ENCODE assay signal across 7 mouse cellular contexts in genomic region chr6:112489910-112490559, GRCm38 (mm10). TPM values are rescaled to one million over a fixed set of nuclear protein-coding genes. Genes with fewer than 3 reads are reported as not detected.
A peak's percentile ranks its signal among the peaks of the same experiment; 100 is the strongest.
DNase-seq lines count a peak whose midpoint lies in the region; ATAC-seq and TF ChIP-seq lines count a peak whose summit lies in the region.

Oxtr (minus strand) TSS chr6:112489943.

- WGBS in forebrain, embryonic 13.5 days = 7% methylated on average over 24 of the region's 24 CpGs
- WGBS in liver, embryonic 12.5 days (ENCODE audit: insufficient replicate concordance) = 11% methylated on average over 24 of the region's 24 CpGs
- WGBS in thymus, adult 2 months = 9% methylated on average over 24 of the region's 24 CpGs

- H3K4me1 ChIP-seq in forebrain, embryonic 13.5 days = peaks cover 21% of the 10 kb centered on the region
- H3K4me1 ChIP-seq in liver, embryonic 12.5 days = peaks cover 19% of the 10 kb centered on the region
- no peaks in the 10 kb centered on the region for H3K4me1 ChIP-seq in thymus, adult 2 months (replicated peaks; ENCODE audit: control insufficient read depth, insufficient read depth, low read length)

- peak; percentile 14 for DNase-seq in right cerebral cortex, postnatal 4 days
- no peak for DNase-seq in right cerebral cortex, postnatal 10 days (ENCODE audit: low spot score in 2 of 2)
- no peak for DNase-seq in thymus, postnatal 10 days (ENCODE audit: low spot score in 2 of 2)
- no peak for DNase-seq in thymus, adult 2 months
- no peak for DNase-seq in right cerebral cortex, postnatal 14 days

- peak; percentile 23; the same call in 1 of the 2 replicates for ATAC-seq in forebrain, embryonic 13.5 days
- no peak for ATAC-seq in liver, embryonic 12.5 days

- H3K9ac ChIP-seq in forebrain, embryonic 13.5 days = peak within 1 kb of the TSS; percentile 54
- H3K9ac ChIP-seq in liver, embryonic 12.5 days = no peak within 1 kb of the TSS

- H3K27me3 ChIP-seq in forebrain, embryonic 13.5 days = peaks cover 55% of the 10 kb centered on the region
- peaks cover 73% of the 10 kb centered on the region for H3K27me3 ChIP-seq in liver, embryonic 12.5 days (replicated peaks)
- peaks cover 12% of the 10 kb centered on the region; the same call in 1 of the 2 replicates for H3K27me3 ChIP-seq in thymus, adult 2 months (ENCODE audit: control insufficient read depth, insufficient read depth, low read length)

- no peak within 1 kb of the TSS for H3K27ac ChIP-seq in forebrain, embryonic 13.5 days
- no peak within 1 kb of the TSS for H3K27ac ChIP-seq in liver, embryonic 12.5 days
- H3K27ac ChIP-seq in thymus, adult 2 months (ENCODE audit: control insufficient read depth, insufficient read depth, low read length) = no peak within 1 kb of the TSS

- no peaks in the 10 kb centered on the region for H3K9me3 ChIP-seq in forebrain, embryonic 13.5 days (replicated peaks)
- H3K9me3 ChIP-seq in liver, embryonic 12.5 days (replicated peaks) = no peaks in the 10 kb centered on the region

- no peak for TF ChIP-seq POLR2A in thymus, adult 2 months (IDR thresholded peaks at IDR 0.05; ENCODE audit: control insufficient read depth, extremely low read depth, insufficient read depth, low read length, poor library complexity)

- no peak for TF ChIP-seq CTCF in thymus, adult 2 months (IDR thresholded peaks at IDR 0.05; ENCODE audit: borderline replicate concordance, control insufficient read depth, extremely low read depth, insufficient read depth, low read length, poor library complexity)

- H3K36me3 ChIP-seq in forebrain, embryonic 13.5 days (ENCODE audit: poor library complexity, severe bottlenecking) = no peaks in the 10 kb centered on the region
- no peaks in the 10 kb centered on the region for H3K36me3 ChIP-seq in liver, embryonic 12.5 days
- no peaks in the 10 kb centered on the region for H3K36me3 ChIP-seq in thymus, adult 2 months (ENCODE audit: control insufficient read depth, insufficient read depth, low read length)

- peak within 1 kb of the TSS; percentile 80 for H3K4me2 ChIP-seq in forebrain, embryonic 13.5 days
- H3K4me2 ChIP-seq in liver, embryonic 12.5 days = peak within 1 kb of the TSS; percentile 57

- H3K4me3 ChIP-seq in forebrain, embryonic 13.5 days = peak within 1 kb of the TSS; percentile 43
- peak within 1 kb of the TSS; percentile 29 for H3K4me3 ChIP-seq in liver, embryonic 12.5 days
- no peak within 1 kb of the TSS for H3K4me3 ChIP-seq in thymus, adult 2 months (ENCODE audit: control insufficient read depth, insufficient read depth, low read length)

RNA-seq across cellular contexts. Expression of gene Oxtr, which starts in this region (rescaled TPM):
- 0.08 and 0.15 TPM in 2 replicates for polyA plus RNA-seq in forebrain, embryonic 13.5 days (2015; fragmentation: Nextera tagmentation; extraction: Ambion mirVana)
- polyA plus RNA-seq in liver, embryonic 12.5 days (2016; fragmentation: Nextera tagmentation; extraction: Ambion mirVana) = not detected in 2 replicates
- 0.50 and 0.56 TPM in 2 replicates for polyA plus RNA-seq in thymus, adult 2 months (2012; rRNA removed)

Comparison
In these comparisons a context has a peak if more than half of its experiments do, and no peak if none do; other contexts are left out.
1. Peak in ATAC-seq, H3K4me3 ChIP-seq, H3K9ac ChIP-seq and H3K4me2 ChIP-seq in forebrain, embryonic 13.5 days; RNA of the gene not detected or under 1 TPM.